Mouse (Mus musculus) layer of hippocampus, postnatal 14 days (tissue): ENCODE measurements around the gene Tiam1. TPM values are rescaled to one million over a fixed set of nuclear protein-coding genes. Genes with fewer than 3 reads are reported as not detected.

Experiments used
- DNase-seq, 2 experiments: peaks; one replicate each; pipeline ENCODE4 v3.0.0; 2021 to 2022; ENCODE audit warnings: low spot score in 2 of 2, mixed read lengths in 1 of 2
- total RNA-seq, 2 experiments: library from RNA; stranded (reverse); gene quantifications; 2 replicates each; pipeline ENCODE4 v1.2.3; 2021

Gene Tiam1
- total RNA-seq, 2 experiments from 2014 or later: 72.9 to 90.5 TPM

- DNase-seq: no peak
Measured at GRCm38 (mm10) chr16:90007391-90007977, 136.1 kb downstream of the Tiam1 start.

DNA sequence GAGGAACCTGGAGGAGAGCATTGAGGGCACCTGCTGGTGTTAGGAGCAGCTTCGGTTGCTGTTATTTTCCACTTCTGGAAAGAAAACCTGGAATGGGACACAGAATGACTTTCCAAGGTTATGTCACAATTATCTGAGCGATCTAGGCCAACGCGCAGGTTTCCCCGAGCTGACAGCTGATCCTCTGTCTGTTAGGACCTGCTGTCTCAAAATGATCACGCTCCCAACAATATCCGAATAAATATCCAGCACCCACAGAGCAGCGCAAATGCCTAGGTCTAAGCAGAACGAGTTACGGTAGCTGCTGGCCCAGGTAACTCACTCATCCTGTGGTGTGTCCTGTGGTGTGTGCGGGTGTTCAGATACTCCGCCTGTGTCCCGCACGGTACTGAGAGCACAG, 140.0 kb downstream of the Tiam1 start:
- DNase-seq: peak; percentile 43 to 67

DNA sequence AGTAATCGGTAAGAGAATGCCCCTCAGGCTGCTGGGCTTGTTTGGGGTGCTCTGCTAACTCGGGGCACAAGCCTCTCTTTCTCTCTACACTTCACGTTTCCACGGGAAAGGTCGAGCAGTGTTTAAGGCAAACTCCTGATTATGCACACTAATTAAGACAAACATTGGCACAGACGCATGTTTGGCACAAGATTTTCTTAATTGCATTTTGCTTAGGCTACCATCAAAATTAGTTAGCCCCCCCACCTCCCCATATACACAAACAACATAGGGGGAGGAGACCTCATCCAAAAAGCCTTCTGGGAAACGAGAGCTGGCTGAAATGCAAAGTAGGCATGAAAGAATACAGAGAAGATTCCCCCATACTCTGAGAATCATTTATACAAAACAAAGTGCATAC, 148.4 kb downstream of the Tiam1 start:
- no peak for DNase-seq

DNA sequence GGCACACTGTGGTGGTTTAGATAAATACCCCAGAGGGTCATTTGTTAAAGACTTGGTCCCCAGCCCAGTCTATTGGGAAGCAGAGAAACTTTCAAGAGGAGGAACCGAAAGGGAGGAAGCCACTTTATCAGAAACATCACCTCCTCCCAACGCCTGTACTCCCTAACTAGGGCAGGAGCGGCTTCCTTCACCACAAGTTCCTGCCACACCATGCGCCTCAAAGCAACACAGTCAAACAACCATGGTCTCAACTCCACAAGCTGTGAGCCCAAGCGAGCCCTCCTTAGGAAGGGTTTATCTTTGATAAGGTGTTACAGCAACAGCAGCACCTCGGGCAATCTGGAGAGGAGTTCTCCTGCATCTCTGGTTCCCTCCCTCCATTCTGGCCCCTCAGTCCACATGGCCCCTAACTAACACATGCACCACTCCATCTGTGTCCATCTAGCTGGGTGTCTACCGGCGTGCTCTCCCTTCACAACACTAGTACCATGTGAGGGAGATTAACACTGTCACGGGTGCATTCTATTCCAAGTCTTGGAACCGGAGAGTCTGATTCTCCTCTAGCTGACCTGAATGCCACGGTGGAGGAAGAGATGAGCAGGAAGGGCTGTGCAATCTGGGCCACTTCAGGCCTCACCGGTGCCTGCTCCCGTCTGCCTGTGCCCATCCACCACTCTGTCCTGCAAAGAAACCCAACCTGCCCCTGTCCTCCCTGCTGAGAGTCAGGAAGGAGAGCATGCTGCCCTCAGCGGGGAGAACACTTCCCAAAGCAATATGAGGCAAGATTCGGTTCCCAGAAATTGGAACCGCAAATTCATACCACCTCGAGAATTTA, 149.4 kb downstream of the Tiam1 start:
- DNase-seq: no peak

GRCm38 (mm10) chr16:89993506-89993905, 150.1 kb downstream of the Tiam1 start:
- no peak for DNase-seq

GRCm38 (mm10) chr16:89991701-89992152, 151.8 kb downstream of the Tiam1 start:
- DNase-seq: no peak

DNA sequence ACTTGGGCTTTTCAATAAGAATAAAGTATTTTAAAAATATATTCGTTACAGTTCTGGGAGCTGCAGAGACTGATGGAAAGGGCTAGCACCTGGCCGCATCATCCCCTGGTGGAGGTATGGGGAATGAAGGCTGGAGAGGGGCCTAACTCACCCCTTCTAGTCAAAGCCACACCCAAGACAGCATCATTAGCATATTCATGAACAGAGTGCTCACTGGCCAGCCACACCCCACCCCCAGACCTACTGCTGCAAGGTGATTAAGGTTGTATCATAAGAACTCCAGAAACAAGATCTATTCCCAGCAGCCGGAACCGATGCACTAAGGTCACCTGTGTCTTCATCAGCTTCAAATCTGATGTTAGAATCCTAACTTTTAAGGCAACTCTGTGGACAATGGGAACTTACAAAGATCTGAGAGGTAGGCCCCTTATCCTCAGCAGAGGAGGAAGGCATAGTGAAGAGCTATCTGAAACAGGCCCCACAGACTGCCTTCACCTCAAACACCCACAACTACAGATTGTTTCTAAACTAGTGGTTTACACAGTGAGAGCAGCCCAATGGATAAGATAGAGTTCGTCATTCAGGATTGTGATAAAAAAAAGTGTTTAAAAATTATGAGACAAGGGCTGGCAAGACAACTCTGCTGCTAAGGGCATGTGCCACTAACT, 153.1 kb downstream of the Tiam1 start:
- DNase-seq: no peak

- no peak for DNase-seq
Measured at GRCm38 (mm10) chr16:89989816-89990215, 153.8 kb downstream of the Tiam1 start.

GRCm38 (mm10) chr16:89986672-89987362, 156.8 kb downstream of the Tiam1 start:
- DNase-seq: no peak

DNA sequence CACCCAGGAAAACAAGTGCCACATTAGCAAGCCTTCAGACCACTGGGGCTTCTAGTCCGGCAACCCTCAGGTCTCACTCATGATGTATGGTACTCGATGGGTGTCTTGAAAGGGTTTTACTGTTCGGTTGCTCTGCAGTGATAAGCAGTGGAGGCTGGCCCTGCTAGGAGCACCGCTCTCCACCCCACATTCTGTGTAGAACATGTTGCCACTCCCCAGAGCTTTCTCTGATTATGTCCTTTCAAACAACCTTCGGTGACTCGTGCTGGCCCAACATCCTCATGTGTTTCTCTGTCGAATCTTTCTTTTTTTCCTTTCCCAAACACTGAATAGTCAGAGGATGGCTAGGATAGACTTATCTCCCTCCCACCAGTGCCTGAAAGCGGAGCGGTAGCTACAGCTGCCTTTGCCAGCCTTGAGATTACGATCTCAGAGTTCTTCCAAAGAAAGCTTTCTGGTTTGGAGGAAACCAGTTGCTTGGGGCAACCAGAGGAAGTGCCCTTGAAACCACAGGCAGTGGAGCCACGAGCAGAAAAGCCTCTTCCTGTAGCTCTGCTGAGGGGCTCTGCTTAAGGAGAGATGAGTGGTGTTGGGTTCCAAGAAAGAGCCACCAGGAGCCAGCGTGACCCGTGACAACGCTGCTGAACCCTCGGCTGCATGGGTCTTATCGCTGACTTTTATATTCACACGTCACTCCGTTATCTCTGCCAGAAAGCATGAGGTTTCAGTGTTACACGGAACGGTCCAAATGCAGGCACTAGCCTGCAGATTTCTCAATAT, 157.7 kb downstream of the Tiam1 start:
- no peak for DNase-seq

DNA sequence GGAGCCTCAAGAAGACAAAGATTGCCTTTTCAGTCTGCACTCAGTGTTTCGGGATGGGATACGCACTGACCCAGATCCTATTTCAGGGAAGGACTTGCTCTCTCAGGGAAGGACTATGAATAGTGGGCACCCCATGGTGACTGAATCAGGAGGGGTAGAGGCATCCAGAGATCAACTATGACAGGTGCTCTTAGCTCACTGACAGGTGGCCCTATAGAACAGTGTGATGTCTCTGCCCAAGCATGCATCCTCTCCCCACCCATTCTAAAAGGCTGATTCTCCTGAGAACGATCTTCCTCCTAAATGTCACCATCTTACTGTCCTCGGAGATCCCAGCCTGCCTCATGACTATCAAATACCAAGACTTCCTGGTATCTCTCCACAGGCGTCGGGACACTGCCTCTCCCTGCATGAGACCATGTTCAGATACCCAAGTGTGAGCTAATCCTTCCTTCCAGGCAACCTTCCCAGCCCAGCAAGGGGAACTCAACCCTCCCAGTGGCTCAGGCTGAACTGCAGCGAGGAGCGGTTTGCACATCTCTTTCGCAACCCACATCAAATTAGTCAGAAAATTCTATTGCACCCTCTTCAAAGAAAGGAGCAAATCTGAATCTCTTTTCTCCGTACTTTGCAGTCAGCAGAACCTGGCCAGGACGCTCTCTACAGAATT, 163.4 kb downstream of the Tiam1 start:
- DNase-seq: no peak

- no peak for DNase-seq
Measured at GRCm38 (mm10) chr16:89975441-89975840, 168.1 kb downstream of the Tiam1 start.

GRCm38 (mm10) chr16:89973814-89974712, 169.5 kb downstream of the Tiam1 start:
- DNase-seq: no peak

- DNase-seq: no peak
Measured at GRCm38 (mm10) chr16:89972854-89973487, 170.6 kb downstream of the Tiam1 start.

DNA sequence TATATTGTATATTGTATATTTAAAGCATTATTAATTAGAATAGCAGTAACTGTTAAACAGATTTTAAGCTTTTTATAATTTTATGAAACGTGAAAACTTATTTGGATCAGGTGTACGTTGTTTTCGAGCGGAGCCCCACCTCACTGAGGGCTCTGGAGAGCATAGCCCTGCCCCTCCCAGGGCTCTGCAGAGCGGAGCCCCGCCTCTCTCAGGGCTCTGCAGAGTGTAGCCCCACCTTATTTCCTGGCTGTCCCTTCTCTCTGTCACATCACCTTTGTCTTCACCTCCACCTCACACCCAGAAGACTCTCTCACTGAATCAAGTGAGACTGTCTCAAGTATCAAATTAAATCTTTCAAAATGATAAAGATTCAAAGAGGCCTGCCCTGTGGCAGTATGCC, 171.6 kb downstream of the Tiam1 start:
- no peak for DNase-seq

GRCm38 (mm10) chr16:89968058-89968457, 175.5 kb downstream of the Tiam1 start:
- DNase-seq: peak in 1 of 2 experiments; percentile 47

DNA sequence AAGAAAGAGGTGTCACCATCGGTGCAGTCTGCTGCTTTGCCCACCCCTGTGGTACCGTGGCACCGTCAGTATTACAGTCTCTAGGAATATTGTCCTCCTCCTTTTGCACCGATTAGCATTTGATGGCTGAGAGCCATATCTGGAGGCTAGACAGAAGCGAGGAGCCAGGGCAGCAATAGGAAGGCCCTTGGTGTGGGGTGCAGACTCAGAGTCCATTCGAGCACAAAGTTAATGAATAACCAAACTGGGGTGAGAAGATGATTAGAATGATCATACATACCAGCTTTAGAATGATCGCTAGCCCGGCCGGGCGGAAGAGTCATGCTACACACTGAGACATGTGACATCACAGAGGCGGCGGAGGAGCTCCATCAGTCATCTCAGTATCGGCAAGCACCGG, 180.7 kb downstream of the Tiam1 start:
- no peak for DNase-seq

DNA sequence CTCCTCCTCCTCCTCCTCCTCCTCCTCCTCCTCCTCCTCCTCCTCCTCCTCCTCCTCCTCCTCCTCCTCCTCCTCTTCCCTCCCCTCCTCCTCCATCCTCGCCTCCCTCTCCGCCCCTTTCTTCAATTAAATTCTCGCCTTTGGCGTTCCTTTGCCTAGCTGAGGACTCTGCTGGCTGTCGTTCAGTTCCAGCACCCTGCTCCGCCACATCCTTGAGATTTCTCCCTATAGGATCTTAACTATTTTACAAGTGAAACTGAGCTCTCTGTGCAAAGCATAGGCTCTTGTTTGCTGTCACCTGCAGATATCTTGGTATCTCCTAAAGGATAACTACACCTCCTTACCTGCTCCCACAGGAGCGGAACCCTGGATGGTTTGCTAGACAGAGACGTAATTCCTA, 182.7 kb downstream of the Tiam1 start:
- no peak for DNase-seq
